Mouse (Mus musculus) right cerebral cortex, postnatal 4 days (tissue): ENCODE data around the gene Mycl.

Experiments
- DNase-seq: peaks from one replicate; pipeline ENCODE4 v3.0.0-alpha.2; 2022

Gene Mycl

DNA sequence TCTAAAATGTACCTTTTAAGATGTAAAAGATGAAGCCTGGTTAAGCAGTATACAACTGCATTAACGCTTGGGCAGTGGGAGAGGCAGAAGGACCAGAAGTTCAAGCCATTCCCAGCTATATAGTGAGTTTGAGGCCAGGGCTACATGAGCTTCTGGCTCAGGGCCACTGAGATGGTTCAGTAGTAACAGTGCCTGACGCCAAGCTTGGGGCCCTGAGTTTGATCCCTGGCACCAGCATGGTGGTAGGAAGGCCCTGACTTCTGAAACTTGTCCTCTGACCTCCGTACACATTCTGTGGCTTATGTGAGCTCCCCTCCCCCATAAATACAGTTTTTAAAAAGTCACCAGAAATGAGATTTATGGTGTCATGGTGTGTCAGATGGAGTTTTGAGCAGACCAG is 26.1 kb downstream of the Mycl start:
- DNase-seq, result no peak

DNA sequence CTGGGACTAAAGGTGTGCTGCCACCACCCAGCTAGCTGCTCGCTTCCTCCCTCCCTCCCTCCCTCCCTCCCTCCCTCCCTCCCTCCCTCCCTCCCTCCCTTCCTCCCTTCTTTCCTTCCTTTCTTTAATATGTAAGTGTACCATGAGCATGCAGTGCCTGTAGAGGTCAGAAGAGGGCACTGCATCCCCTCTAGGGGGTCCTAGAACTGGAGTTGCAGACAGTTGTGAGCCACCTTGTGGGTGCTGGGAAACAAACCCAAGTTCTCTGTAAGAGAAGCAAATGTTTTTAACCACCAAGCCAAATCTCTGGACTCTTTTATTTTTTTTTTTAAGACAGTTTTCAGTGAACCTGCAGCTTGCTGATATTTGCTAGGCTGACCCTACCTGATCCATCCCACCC is 27.4 kb downstream of the Mycl start:
- DNase-seq, result no peak

DNA sequence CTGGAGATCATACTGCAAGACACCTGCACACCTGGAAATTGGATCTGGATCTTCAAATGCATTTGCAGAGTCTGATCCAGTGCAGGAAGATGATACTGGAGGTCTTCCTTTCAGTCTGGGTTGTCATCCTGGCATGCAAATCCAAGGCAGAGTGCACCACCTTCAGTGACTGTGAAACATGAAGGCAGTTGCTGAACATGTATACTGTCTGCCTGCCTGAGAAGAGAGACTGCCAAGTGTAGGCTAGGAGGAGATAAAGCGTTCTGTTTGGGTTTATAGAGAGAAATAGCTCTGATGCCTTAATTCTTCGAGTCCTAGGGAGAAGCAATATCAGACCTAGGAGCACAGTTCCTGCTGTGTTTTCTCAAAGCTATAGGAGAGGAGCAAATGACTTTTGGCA is 30.0 kb downstream of the Mycl start:
- no peak for DNase-seq

DNA sequence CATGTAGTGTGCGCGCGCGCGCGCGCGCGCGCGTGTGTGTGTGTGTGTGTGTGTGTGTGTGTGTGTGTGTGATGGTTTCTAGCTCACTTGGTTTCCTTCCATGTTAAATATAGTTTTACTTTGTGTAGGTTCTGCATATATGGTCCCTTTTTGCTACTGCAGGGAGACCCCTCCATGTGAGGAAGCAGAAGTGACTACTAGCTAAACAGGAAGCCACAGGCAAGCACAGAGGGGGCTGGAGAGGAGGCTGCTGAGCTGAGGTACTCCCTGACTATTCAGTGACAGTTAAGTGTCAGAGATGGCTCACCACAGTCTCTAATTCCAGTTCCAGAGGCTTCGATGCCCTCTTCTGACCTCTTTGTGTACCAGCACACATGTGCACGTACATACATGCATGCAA is 30.7 kb downstream of the Mycl start:
- DNase-seq, result no peak

DNA sequence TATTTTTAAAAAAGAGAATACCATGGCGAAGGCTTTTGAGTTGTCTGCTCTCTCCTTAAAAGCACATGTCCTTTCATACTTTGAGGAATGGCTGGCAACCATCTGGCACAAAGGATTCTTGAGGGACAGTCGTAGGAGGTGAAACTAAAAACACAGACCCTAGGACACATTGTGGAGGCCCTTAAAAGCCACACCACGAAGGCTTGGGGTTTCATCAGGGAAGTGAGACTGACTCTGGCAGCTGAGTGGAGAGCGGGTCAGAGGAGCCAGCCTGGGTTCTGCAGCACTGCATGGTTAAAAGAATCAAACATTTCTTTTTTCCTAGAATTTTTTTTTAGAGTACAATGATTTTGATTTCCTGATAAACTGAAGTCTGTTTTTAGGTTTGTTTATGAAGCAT is 31.1 kb downstream of the Mycl start:
- DNase-seq, result no peak

DNA sequence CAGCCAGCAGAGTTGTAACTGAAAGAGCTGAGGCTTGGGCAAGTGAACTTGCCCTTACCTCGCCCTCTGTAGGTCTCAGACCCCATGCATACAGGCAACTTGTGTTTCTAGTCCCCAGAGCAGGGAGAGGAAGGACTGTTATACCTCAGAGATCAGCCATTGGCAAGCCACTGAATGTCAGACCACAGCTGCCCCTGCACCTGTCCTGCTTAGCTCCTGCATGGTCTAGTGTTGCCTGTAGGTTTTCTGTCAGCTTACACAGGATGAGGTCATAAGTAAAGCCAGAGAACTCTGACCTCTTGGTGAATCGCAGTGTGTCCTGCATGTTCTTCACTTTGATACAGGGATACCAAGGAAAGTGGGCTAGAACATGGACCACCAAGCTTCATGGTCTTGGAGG is 39.4 kb downstream of the Mycl start:
- DNase-seq, result no peak

DNA sequence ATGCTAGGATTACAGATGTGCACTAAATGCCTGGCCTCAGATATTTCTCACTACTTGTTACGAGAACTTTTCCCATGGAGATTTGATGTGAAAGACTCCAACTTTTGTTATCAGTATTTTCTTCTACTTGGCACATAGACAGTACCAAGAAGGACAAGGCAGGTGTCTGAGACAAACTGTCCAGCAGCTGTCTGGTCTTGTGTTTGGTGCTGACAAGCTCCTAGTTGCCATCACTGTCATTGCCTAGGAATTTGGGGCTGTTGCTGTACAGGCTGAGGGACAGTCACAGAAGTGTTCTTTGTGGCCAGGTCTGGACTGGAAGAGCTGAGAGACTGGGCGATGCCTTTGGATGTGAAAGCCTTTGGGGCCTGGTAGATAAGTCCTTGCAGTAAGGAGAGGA is 40.2 kb downstream of the Mycl start:
- DNase-seq, result no peak

DNA sequence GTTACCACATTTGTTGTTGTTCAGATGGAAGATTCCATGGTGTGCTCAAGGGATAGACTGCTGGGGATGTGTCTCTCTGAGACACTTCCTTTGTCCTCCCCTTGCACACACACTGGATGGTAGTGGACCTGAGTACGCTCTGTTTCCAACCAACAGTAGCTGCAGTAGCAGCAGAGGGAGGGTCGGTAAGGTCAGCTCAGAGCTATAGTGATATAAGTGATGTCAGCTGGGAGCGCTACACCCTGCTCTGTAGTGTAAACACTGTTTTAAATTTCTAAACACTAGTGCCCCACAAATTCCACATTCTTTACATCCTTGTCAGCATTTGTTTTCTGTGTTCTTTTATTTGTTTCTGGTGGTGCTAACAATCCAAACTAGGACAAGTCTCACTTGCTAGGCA is 41.3 kb downstream of the Mycl start:
- DNase-seq, result no peak

DNA sequence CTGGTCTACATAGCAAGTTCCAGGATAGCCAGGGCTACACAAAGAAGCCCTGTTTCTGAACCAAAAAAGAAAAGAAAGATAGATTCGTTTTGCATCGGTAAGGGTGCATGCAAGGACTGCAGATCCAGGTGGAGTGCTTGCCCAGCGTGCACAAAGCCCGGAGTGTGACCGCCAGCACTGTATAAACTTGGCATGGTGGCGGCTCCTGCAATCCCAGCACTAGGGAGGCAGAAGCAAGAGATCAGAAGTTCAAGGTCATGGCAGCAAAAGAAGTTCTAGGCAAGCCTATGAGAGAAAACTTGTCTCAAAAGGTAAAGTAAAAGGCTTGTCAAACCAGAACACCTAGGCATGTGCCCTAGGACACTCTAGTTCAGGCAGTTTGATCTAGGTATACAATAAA is 45.7 kb downstream of the Mycl start:
- DNase-seq, result no peak

DNA sequence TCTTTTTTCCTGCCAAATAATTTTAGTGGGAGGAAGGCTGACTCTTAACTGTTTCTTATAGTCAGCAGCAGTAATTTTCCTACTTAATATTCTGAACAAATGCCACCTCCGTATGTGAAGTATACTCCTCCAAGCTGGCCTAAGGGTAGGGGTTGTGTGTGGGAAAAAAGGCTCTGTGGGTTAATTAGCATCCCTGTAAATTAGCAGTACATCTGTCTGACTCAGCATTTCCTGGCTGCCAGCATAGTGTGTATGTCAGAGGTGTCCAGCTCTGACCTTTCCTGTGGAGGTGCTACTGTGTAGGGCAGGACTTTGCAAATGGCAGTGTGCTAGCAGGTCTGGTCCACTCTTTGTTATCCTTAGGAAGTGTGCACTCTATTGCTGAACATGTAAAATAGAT is 48.4 kb downstream of the Mycl start:
- no peak for DNase-seq

DNA sequence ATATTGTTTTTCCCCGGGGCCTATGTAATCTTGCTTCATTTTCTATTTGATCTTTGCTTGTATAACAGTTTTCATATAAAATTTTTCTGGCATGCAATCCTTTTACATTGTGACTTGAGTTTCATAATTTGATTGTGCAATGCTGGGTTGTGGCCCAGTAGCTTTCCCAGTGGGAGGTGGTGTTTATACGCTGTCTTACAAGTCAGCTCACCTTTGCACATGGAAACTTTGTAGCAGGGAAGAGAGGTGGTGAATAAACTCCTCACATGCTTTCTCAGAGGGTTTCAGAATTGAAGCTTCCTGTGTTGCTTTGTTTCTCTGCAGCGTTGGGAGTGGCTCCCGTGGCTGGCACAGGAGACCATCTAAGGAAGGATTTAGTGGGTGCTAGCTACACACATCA is 49.4 kb downstream of the Mycl start:
- no peak for DNase-seq

DNA sequence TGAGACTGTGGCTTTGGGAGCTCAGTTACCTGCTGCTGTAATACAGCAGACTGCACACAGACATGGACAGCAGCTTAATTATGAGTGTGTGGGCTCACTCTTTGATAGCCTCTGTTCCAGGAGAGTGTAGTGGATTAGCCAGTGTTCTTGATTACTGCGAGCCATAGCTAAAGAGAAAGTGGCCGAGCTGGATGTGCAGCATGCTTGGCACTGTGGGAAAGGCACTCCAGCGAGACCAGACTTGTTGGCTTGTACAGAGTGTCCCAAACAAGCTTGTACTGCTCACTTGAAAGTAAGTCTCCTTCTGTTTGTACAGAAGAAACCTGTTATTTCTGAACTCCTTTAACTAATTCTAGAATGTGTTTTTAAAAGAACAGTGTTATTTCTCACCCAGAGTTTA is 50.8 kb downstream of the Mycl start:
- no peak for DNase-seq

DNA sequence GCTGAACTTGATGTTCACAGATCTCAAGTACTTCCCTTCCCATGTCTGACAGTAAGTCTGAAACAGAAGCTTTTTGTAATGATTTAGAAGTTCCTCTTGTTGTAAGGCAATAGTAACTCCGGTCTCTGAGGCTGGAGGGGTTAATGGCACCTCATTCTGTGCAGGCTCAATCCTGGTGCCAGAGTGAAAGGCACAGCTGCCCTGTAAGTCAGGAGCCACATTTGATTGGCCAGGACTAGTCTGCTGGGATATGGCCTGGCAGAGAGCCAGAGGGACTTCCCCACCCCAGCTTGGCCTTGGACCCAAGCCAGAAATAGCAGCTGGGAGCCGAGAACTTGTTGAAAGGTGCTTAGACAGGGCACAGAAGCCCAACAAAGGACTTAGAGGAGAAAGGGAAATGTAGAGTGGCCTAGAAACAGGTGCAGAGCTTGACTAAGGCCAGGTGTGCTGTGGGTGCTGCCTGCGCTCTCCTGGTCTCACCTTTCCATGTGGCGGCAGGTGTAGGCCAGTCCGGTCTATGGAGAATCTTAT is 55.3 kb downstream of the Mycl start:
- peak; percentile 66 for DNase-seq
